Mouse (Mus musculus): Measurements from ENCODE around the gene Sos2.

GRCm38 (mm10) chr12:69582216-69582612, 99.4 kb downstream of the Sos2 start:
- TF ChIP-seq CTCF (IDR thresholded peaks at IDR 0.05): no peak
- no peak for TF ChIP-seq POLR2A (IDR thresholded peaks at IDR 0.05; ENCODE audit: insufficient read depth, low read depth, low read length)
